Mouse (Mus musculus): Measurements from ENCODE around the gene Speer4c. TPM values are rescaled to one million over a fixed set of nuclear protein-coding genes. Genes with fewer than 3 reads are reported as not detected.
"Not testable (repeated sequence)": the region's sequence is repeated elsewhere in the genome, so short reads cannot be mapped to it uniquely, and the experiment has no call there.

Gene Speer4c
- polyA plus RNA-seq, 1 experiment from 2014 or later: not detected

DNA sequence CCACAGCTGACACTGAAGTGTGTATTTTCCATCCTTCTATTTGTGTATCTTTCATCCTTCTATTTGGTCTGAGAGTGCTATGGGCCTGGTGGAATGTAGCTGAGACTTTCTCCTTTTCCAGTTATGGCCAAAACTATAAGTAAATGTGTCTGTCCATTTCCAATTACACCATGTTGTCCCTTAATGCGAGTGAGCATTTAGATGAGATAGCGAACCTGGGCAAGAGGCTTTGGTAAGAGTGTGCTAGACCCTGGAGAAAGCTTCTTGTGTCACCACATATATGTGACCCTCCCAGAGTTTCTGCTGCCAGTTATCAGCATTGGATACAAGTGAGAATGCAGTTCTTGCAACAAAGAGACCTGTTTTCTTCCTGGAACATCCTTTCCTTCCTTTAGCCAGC, 35.2 kb downstream of the Speer4c start:
- 68% methylated on average over 2 of the region's 2 CpGs for WGBS
- H3K4me3 ChIP-seq (replicated peaks); H3K4me2 ChIP-seq (replicated peaks); H3K27me3 ChIP-seq (replicated peaks); H3K4me1 ChIP-seq (replicated peaks); ATAC-seq; H3K36me3 ChIP-seq; H3K27ac ChIP-seq; H3K9ac ChIP-seq; H3K9me3 ChIP-seq: not testable (repeated sequence)

DNA sequence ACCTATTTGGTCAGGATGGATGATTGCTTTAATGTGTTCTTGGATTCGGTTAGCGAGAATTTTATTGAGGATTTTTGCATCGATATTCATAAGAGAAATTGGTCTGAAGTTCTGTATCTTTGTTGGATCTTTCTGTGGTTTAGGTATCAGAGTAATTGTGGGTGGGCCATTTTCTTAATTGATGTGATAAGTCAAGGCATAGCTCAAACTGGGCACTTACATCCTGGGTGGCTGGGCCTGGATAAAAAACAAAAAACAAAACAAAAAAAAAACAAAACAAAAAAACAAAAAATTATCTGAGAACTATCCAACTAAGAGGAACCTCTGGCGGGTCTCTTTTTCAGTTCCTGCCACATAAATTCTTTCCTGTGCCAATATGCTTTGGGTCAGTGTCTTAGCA, 36.3 kb downstream of the Speer4c start:
- WGBS: 85% methylated on average over 4 of the region's 4 CpGs
- H3K4me3 ChIP-seq (replicated peaks); H3K4me1 ChIP-seq (replicated peaks); H3K27me3 ChIP-seq (replicated peaks); H3K27ac ChIP-seq; H3K9me3 ChIP-seq; H3K9ac ChIP-seq; H3K36me3 ChIP-seq; H3K4me2 ChIP-seq (replicated peaks): not testable (repeated sequence)
- ATAC-seq: 0 out of 2 replicates have a peak, but pooled peaks have one; percentile 74

DNA sequence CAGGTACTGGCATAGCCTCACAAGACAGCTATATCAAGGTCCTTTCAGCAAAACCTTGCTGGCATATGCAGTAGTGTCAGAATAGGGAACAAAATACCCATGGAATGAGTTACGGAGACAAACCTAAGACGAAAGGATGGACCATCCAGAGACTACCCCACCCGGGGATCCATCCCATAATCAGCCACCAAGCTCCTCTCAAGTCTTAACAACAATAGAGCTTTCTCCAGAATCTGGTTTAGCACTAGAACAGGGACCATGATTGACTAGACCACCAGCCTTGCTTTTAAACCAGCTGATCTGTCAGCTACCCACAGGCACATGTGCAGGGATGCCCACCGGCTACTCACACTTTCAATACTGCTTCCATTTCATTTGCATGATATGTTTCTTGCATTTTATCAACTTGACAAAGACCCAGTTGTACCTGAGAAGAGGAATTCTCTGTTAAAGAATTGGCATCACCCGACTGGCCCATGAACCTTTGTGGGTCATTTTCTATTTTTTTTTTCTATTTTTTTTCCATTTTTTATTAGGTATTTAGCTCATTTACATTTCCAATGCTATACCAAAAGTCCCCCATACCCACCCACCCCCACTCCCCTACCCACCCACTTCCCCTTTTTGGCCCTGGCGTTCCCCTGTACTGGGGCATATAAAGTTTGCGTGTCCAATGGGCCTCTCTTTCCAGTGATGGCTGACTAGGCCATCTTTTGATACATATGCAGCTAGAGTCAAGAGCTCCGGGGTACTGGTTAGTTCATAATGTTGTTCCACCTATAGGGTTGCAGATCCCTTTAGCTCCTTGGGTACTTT, 39.4 kb downstream of the Speer4c start:
- not testable (repeated sequence) for H3K9ac ChIP-seq; H3K4me3 ChIP-seq (replicated peaks); H3K9me3 ChIP-seq; H3K4me2 ChIP-seq (replicated peaks); H3K4me1 ChIP-seq (replicated peaks); H3K27ac ChIP-seq; H3K27me3 ChIP-seq (replicated peaks); H3K36me3 ChIP-seq
- peak; percentile 56 for ATAC-seq
- WGBS: 88% methylated on average over 5 of the region's 8 CpGs

DNA sequence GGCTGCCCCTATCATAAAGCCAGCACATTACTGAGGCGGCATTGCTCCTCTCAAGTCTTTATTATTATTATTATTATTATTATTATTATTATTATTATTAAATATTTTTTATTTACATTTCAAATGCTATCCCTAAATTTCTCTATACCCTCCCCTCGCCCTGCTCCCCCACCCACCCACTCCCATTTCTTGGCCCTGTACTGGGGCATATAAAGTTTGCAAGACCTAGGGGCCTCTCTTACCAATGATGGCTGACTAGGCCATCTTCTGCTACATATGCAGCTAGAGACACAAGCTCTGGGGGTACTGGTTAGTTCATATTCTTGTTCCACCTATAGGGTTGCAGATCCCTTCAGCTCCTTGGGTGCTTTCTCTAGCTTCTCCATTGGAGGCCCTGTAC, 40.1 kb downstream of the Speer4c start:
- H3K27ac ChIP-seq; ATAC-seq; H3K4me2 ChIP-seq (replicated peaks); H3K36me3 ChIP-seq; H3K27me3 ChIP-seq (replicated peaks); H3K4me1 ChIP-seq (replicated peaks); H3K9me3 ChIP-seq; H3K9ac ChIP-seq; H3K4me3 ChIP-seq (replicated peaks): not testable (repeated sequence)
- WGBS: 76% methylated on average over 2 of the region's 2 CpGs

DNA sequence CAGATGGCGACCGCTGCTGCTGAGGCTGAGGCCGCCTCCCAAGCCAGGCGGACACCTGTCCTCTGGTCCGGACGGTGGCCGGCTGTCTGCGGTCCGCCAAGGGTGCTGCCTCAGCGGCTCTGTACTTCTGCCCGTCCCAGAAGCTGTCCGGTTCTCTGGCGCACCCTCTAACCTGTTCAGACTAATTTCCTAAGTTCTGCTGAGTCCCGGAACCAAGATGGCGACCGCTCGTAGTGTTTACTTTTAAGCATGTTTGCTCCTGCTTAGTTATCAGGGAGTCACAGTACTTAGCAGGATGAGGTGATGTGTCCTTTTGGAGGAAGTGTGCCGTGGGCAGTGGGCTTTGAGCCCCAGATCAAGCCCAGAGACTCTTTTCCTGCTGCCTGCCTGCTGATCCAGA, 43.3 kb downstream of the Speer4c start:
- not testable (repeated sequence) for H3K9ac ChIP-seq; H3K27ac ChIP-seq; H3K27me3 ChIP-seq (replicated peaks); H3K4me1 ChIP-seq (replicated peaks); H3K36me3 ChIP-seq; H3K4me2 ChIP-seq (replicated peaks); H3K4me3 ChIP-seq (replicated peaks); H3K9me3 ChIP-seq
- peak; percentile 55; the same call in 1 of the 2 replicates for ATAC-seq
- 87% methylated on average over 10 of the region's 18 CpGs for WGBS

DNA sequence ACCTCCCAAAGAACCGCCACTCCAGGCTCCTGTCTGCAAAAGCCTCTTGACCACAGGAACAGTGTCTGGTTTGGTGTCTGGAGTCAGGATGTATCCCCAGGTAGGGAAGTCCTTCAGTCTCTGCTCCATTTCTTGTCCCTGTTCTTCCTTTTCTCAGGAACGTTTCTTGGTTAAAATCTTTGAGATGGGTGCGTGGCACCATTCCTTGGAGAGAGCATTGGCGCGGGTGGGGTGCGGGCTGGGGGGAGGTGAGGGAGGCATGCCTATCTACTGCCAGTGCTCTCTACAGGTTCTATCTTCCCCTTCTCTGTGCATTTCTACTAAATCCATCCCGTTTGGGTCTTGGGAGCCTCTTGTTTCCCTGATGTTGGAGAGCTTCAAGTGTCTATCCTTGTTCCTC, 50.2 kb downstream of the Speer4c start:
- not testable (repeated sequence) for H3K27me3 ChIP-seq (replicated peaks); ATAC-seq; H3K9me3 ChIP-seq; H3K27ac ChIP-seq; H3K4me3 ChIP-seq (replicated peaks); H3K4me2 ChIP-seq (replicated peaks); H3K4me1 ChIP-seq (replicated peaks); H3K36me3 ChIP-seq; H3K9ac ChIP-seq
- WGBS: 72% methylated on average over 7 of the region's 7 CpGs

Other genes with a start within 250 kb of the Speer4c start
- gene Gm21149, start 237.7 kb downstream of the Speer4c start, polyA plus RNA-seq (2015; fragmentation: Nextera tagmentation; extraction: Ambion mirVana): not detected in 2 replicates
- not detected in 2 replicates for gene Gm21190, start 185.0 kb downstream of the Speer4c start, polyA plus RNA-seq (2015; fragmentation: Nextera tagmentation; extraction: Ambion mirVana)
- gene Gm21083, start 136.9 kb downstream of the Speer4c start, polyA plus RNA-seq (2015; fragmentation: Nextera tagmentation; extraction: Ambion mirVana): 0.23 TPM in 1 of 2 replicates, not detected in the other
- not detected in 2 replicates for gene Speer4d, start 95.2 kb downstream of the Speer4c start, polyA plus RNA-seq (2015; fragmentation: Nextera tagmentation; extraction: Ambion mirVana)
- not detected in 2 replicates for gene 4930572O03Rik, start 57.2 kb downstream of the Speer4c start, polyA plus RNA-seq (2015; fragmentation: Nextera tagmentation; extraction: Ambion mirVana)
- gene Cacna2d1, start 220.4 kb upstream of the Speer4c start, polyA plus RNA-seq (2015; fragmentation: Nextera tagmentation; extraction: Ambion mirVana): 13.7 and 14.6 TPM in 2 replicates